Mouse (Mus musculus) brain, embryonic 14.5 days (tissue): Measurements from ENCODE around the gene Map3k7. TPM values are rescaled to one million over a fixed set of nuclear protein-coding genes. Genes with fewer than 3 reads are reported as not detected.
A peak's percentile ranks its signal among the peaks of the same experiment; 100 is the strongest.

ENCODE experiments used
- DNase-seq: peaks from one replicate; pipeline ENCODE4 v3.0.0-alpha.2; 2011; ENCODE audit warnings: low read depth
- CTCF ChIP-seq: fragments of 200-500 bp; IDR thresholded peaks from 2 replicates; pipeline ENCODE4 v1.5.1; 2012; ENCODE audit warnings: inconsistent platforms, mild to moderate bottlenecking, moderate library complexity, borderline replicate concordance; ENCODE audit not compliant: insufficient read depth, insufficient read length; ENCODE audit errors: extremely low read depth
- POLR2A ChIP-seq: fragments of 200-500 bp; IDR thresholded peaks from 2 replicates; pipeline ENCODE4 v1.6.1; 2012; ENCODE audit warnings: mild to moderate bottlenecking, inconsistent platforms, borderline replicate concordance; ENCODE audit not compliant: poor library complexity, insufficient read depth, insufficient read length, severe bottlenecking; ENCODE audit errors: extremely low read depth
- polyA plus RNA-seq: library from polyadenylated mRNA; depleted of rRNA; stranded (reverse); fragments of >200 nt; gene quantifications from 2 replicates; pipeline ENCODE4 v1.2.3, GENCODE M21; 2012

Gene Map3k7
- polyA plus RNA-seq, 1 experiment = 51.7 TPM

GRCm38 (mm10) chr4:31938416-31939106, 25.3 kb upstream of the Map3k7 start:
- DNase-seq = peak; percentile 89
- TF ChIP-seq POLR2A = no peak
- peak; percentile 63; the same call in 1 of the 2 replicates for TF ChIP-seq CTCF

- TF ChIP-seq POLR2A (no peak), CTCF (no peak)
- no peak for DNase-seq
Observed at GRCm38 (mm10) chr4:31941616-31942015, 22.3 kb upstream of the Map3k7 start.

- TF ChIP-seq POLR2A = no peak
- TF ChIP-seq CTCF = no peak
- no peak for DNase-seq
Observed at GRCm38 (mm10) chr4:31943045-31943444, 20.9 kb upstream of the Map3k7 start.

- TF ChIP-seq POLR2A = no peak
- TF ChIP-seq CTCF = no peak
- peak; percentile 32 for DNase-seq
Observed at GRCm38 (mm10) chr4:31964194-31964875, 438 bp downstream of the Map3k7 start.

GRCm38 (mm10) chr4:31965208-31965607, 1.3 kb downstream of the Map3k7 start:
- DNase-seq = no peak
- TF ChIP-seq POLR2A = no peak
- TF ChIP-seq CTCF = no peak

GRCm38 (mm10) chr4:31971437-31971836, 7.5 kb downstream of the Map3k7 start:
- TF ChIP-seq POLR2A (no peak), CTCF (no peak)
- no peak for DNase-seq

GRCm38 (mm10) chr4:31972181-31972580, 8.3 kb downstream of the Map3k7 start:
- TF ChIP-seq CTCF (peak; percentile 39; the same call in 1 of the 2 replicates), POLR2A (no peak)
- peak; percentile 64 for DNase-seq

GRCm38 (mm10) chr4:31975260-31975950, 11.5 kb downstream of the Map3k7 start:
- no peak for TF ChIP-seq POLR2A
- TF ChIP-seq CTCF = no peak
- no peak for DNase-seq

- TF ChIP-seq POLR2A (no peak), CTCF (no peak)
- DNase-seq = no peak
Observed at GRCm38 (mm10) chr4:31981863-31982262, 18.0 kb downstream of the Map3k7 start.

- no peak for DNase-seq
- TF ChIP-seq POLR2A = no peak
- TF ChIP-seq CTCF = no peak
Observed at GRCm38 (mm10) chr4:31993386-31993785, 29.5 kb downstream of the Map3k7 start.

GRCm38 (mm10) chr4:31993865-31994264, 30.0 kb downstream of the Map3k7 start:
- no peak for TF ChIP-seq CTCF
- TF ChIP-seq POLR2A = no peak
- no peak for DNase-seq
